Mouse (Mus musculus) forebrain, embryonic 14.5 days (tissue): ENCODE measurements around the gene Sprr1b. TPM values are rescaled to one million over a fixed set of nuclear protein-coding genes. Genes with fewer than 3 reads are reported as not detected.
"Not testable (repeated sequence)": the region's sequence is repeated elsewhere in the genome, so short reads cannot be mapped to it uniquely, and the experiment has no call there.

Experiments used
- ATAC-seq: fragments of 200-750 bp; cut with Nextera tagmentation; 2 replicates; pipeline ENCODE4 v1.8.0; 2017; ENCODE audit warnings: mild to moderate bottlenecking, moderate library complexity
- DNase-seq: peaks from one replicate; pipeline ENCODE4 v3.0.0-alpha.2; 2015; ENCODE audit warnings: low spot score
- H3K27ac ChIP-seq: fragments of 300-500 bp; sonication (generic); 2 replicates; pipeline ENCODE4 v1.5.1; 2014; ENCODE audit warnings: low read depth, mild to moderate bottlenecking, control low read depth, low read length, moderate library complexity
- H3K27me3 ChIP-seq: fragments of 300-500 bp; sonication (generic); replicated peaks from 2 replicates; pipeline ENCODE4 v1.6.1; 2014; ENCODE audit warnings: low read length, control low read depth, mixed read lengths; ENCODE audit not compliant: control insufficient read depth, insufficient read depth
- H3K36me3 ChIP-seq: fragments of 300-500 bp; sonication (generic); 2 replicates; pipeline ENCODE4 v1.6.1; 2014; ENCODE audit warnings: low read length, control low read depth; ENCODE audit not compliant: control insufficient read depth, insufficient read depth
- H3K4me1 ChIP-seq: fragments of 300-500 bp; sonication (generic); 2 replicates; pipeline ENCODE4 v1.6.1; 2014; ENCODE audit warnings: antibody characterized with exemption, low read length, control low read depth; ENCODE audit not compliant: control insufficient read depth, insufficient read depth
- H3K4me2 ChIP-seq: fragments of 300-500 bp; sonication (generic); 2 replicates; pipeline ENCODE4 v1.6.1; 2014; ENCODE audit warnings: mild to moderate bottlenecking, control low read depth, low read length
- H3K4me3 ChIP-seq: fragments of 300-500 bp; sonication (generic); 2 replicates; pipeline ENCODE4 v1.5.1; 2014; ENCODE audit warnings: low read depth, low read length, control low read depth
- H3K9ac ChIP-seq: fragments of 300-500 bp; sonication (generic); 2 replicates; pipeline ENCODE4 v1.6.1; 2014; ENCODE audit warnings: mild to moderate bottlenecking, low read length, control low read depth, moderate library complexity
- H3K9me3 ChIP-seq: fragments of 300-500 bp; sonication (generic); replicated peaks from 2 replicates; pipeline ENCODE4 v1.6.1; 2016; ENCODE audit warnings: low read length, control low read depth, mixed read lengths; ENCODE audit not compliant: control insufficient read depth
- WGBS: fragments of 180-500 bp; shearing (Covaris S2); extraction: QIAGEN DNeasy Blood & Tissue Kit; methylation state at CpG from one replicate; pipeline ENCODE4 v1.1.7; 2014; 5-methylcytosine and 5-hydroxymethylcytosine counted together
- polyA plus RNA-seq: library from polyadenylated mRNA; unstranded; fragments of >200 nt; fragmentation: Nextera tagmentation; extraction: Ambion mirVana; gene quantifications from 2 replicates; pipeline ENCODE4 v1.2.1, GENCODE M21; 2014

The Sprr1b gene
- polyA plus RNA-seq: not detected in 2 replicates

DNA sequence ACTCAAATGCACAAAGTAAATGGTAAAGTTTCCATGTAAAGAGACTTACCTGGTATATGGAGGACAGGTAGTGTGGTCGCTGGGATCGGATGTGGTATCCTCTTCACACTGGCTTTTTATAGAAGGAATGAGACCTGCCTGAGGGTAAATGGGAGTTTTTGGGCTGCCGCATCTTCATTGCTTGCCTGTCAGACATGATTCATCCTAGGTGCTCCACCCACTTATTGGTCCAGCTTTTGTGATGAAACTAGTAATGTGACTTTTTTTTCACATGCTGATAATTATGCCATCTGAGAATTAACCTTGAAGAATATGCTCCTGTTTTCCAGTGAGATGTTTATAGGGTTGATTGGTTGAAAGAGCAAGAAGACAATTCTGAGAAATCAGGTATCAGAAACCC is at the start of gene Sprr1b:
Gene Sprr1b, minus strand, starts transcription at position 101 of the 400 bp plus-strand sequence.
- no peaks in the 10 kb centered on the region for H3K27me3 ChIP-seq
- H3K9me3 ChIP-seq: no peaks in the 10 kb centered on the region
- no peak within 1 kb of the TSS for H3K9ac ChIP-seq
- ATAC-seq (no peak), DNase-seq (no peak)
- no peak within 1 kb of the TSS for H3K27ac ChIP-seq
- H3K4me1 ChIP-seq: no peaks in the 10 kb centered on the region
- no peak within 1 kb of the TSS for H3K4me3 ChIP-seq
- 93% methylated on average over 3 of the region's 3 CpGs for WGBS
- no peak within 1 kb of the TSS for H3K4me2 ChIP-seq
- H3K36me3 ChIP-seq: no peaks in the 10 kb centered on the region

GRCm38 (mm10) chr3:92486307-92486706 is 47.7 kb upstream of the Sprr1b start:
- no peak overlapping the region for H3K4me2 ChIP-seq
- DNase-seq (no peak), ATAC-seq (no peak)
- no peak overlapping the region for H3K4me3 ChIP-seq
- WGBS: 79% methylated on average over 1 of the region's 1 CpGs
- no peaks in the 10 kb centered on the region for H3K36me3 ChIP-seq
- no peak overlapping the region for H3K27ac ChIP-seq
- H3K9ac ChIP-seq: no peak overlapping the region
- no peaks in the 10 kb centered on the region for H3K4me1 ChIP-seq
- no peaks in the 10 kb centered on the region for H3K27me3 ChIP-seq
- no peaks in the 10 kb centered on the region for H3K9me3 ChIP-seq

GRCm38 (mm10) chr3:92485863-92486262 is 47.3 kb upstream of the Sprr1b start, which contains the start of gene Sprr1a:
Gene Sprr1a (minus strand): TSS chr3:92485895.
- Histone ChIP-seq H3K36me3 (no peaks in the 10 kb centered on the region), H3K4me3 (no peak within 1 kb of the TSS), H3K4me1 (no peaks in the 10 kb centered on the region), H3K9me3 (no peaks in the 10 kb centered on the region), H3K27me3 (no peaks in the 10 kb centered on the region), H3K4me2 (no peak within 1 kb of the TSS), H3K27ac (no peak within 1 kb of the TSS), H3K9ac (no peak within 1 kb of the TSS)
- no peak for DNase-seq
- no peak for ATAC-seq

DNA sequence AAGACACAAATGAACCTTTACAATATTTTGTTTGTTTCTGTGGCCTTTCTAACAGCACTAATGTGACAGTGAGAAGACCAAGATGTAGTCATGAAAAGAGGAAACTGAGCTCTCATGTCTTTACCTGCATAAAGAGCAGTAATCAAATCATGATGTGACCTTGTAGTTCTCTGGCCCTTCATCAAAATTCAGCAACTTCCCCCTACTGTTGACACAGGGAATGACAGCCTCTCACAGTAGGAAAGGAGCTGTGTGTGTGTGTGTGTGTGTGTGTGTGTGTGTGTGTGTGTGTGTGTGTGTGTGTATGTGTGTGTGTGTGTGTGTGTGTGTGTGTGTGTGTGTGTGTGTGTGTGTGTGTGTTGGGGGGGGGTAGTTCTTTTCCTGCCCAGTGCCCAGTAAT is 42.7 kb upstream of the Sprr1b start:
- ATAC-seq, H3K4me2 ChIP-seq, H3K9ac ChIP-seq, DNase-seq, H3K4me1 ChIP-seq, H3K9me3 ChIP-seq, H3K36me3 ChIP-seq, H3K4me3 ChIP-seq, H3K27ac ChIP-seq, H3K27me3 ChIP-seq: not testable (repeated sequence)

DNA sequence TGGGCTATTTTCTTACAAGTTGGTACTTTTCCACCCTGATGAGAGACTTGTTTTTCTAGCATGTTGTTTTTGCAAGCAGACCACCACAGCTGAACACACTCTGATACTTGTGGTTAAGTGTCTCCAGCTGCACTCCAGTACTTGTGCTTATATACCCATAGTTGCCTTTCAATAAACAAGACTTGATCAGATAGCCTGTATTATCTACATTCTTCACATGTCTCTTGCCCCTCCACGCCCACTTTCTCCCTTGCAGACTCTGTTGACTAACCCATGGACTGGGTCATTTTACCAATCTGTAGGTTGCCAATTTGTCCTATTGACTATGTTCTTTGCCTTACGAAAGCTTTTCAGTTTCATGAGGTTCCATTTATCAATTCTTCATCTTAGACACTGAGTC is 31.5 kb upstream of the Sprr1b start:
- no peaks in the 10 kb centered on the region for H3K4me1 ChIP-seq
- no peak for ATAC-seq
- no peak for DNase-seq
- H3K36me3 ChIP-seq: no peaks in the 10 kb centered on the region
- H3K27ac ChIP-seq: no peak overlapping the region
- H3K27me3 ChIP-seq: no peaks in the 10 kb centered on the region
- no peak overlapping the region for H3K4me2 ChIP-seq
- 92% methylated on average over 2 of the region's 2 CpGs for WGBS
- H3K9me3 ChIP-seq: no peaks in the 10 kb centered on the region
- H3K9ac ChIP-seq: no peak overlapping the region
- no peak overlapping the region for H3K4me3 ChIP-seq

- Histone ChIP-seq H3K9me3 (no peaks in the 10 kb centered on the region), H3K27ac (no peak overlapping the region), H3K4me3 (no peak overlapping the region), H3K9ac (no peak overlapping the region), H3K36me3 (no peaks in the 10 kb centered on the region), H3K4me1 (no peaks in the 10 kb centered on the region), H3K4me2 (no peak overlapping the region), H3K27me3 (no peaks in the 10 kb centered on the region)
- ATAC-seq: no peak
- DNase-seq: no peak
Measured at GRCm38 (mm10) chr3:92467424-92467823, 28.8 kb upstream of the Sprr1b start.

DNA sequence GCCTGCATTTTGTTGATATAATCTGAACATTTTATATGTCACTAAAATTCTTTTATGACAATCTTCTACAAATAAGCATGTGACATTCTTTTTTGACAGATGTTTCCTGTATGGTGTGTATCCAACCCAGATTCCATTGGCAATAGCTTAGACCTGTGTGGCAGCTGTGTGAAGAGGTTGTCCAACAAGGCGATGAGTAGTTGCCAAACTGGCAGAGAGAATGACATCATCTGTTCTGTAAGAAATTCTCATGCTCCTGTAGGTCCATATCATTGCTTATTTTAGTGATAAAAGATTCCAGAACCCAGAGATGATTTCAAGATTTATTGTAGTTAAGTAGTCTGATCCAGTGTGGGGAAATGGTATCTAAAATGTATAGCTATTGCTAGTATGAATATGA is 28.0 kb upstream of the Sprr1b start:
- Histone ChIP-seq H3K27ac (no peak overlapping the region), H3K4me2 (no peak overlapping the region), H3K9ac (no peak overlapping the region), H3K4me1 (no peaks in the 10 kb centered on the region), H3K36me3 (no peaks in the 10 kb centered on the region), H3K9me3 (no peaks in the 10 kb centered on the region), H3K27me3 (no peaks in the 10 kb centered on the region), H3K4me3 (no peak overlapping the region)
- 93% methylated on average over 1 of the region's 1 CpGs for WGBS
- ATAC-seq: no peak
- no peak for DNase-seq

- ATAC-seq (no peak), DNase-seq (no peak)
- Histone ChIP-seq H3K36me3 (no peaks in the 10 kb centered on the region), H3K27me3 (no peaks in the 10 kb centered on the region), H3K9ac (no peak within 1 kb of the TSS), H3K4me2 (no peak within 1 kb of the TSS), H3K4me3 (no peak within 1 kb of the TSS), H3K27ac (no peak within 1 kb of the TSS), H3K9me3 (no peaks in the 10 kb centered on the region), H3K4me1 (no peaks in the 10 kb centered on the region)
- WGBS: 81% methylated on average over 2 of the region's 2 CpGs
Measured at GRCm38 (mm10) chr3:92458620-92459019, 20.0 kb upstream of the Sprr1b start, which contains the start of gene Sprr3. Gene Sprr3 (minus strand): TSS chr3:92458720.

- Histone ChIP-seq H3K27ac (no peak overlapping the region), H3K36me3 (no peaks in the 10 kb centered on the region), H3K27me3 (no peaks in the 10 kb centered on the region), H3K4me3 (no peak overlapping the region), H3K4me1 (no peaks in the 10 kb centered on the region), H3K9ac (no peak overlapping the region), H3K9me3 (no peaks in the 10 kb centered on the region), H3K4me2 (no peak overlapping the region)
- 89% methylated on average over 5 of the region's 5 CpGs for WGBS
- ATAC-seq (no peak), DNase-seq (no peak)
Measured at GRCm38 (mm10) chr3:92455151-92455550, 16.6 kb upstream of the Sprr1b start.
